Mouse (Mus musculus): Measurements from ENCODE around the gene Scn11a. TPM values are rescaled to one million over a fixed set of nuclear protein-coding genes. Genes with fewer than 3 reads are reported as not detected.
A peak's percentile ranks its signal among the peaks of the same experiment; 100 is the strongest.

The Scn11a gene
- polyA plus RNA-seq, 1 experiment from 2014 or later, result not detected

GRCm38 (mm10) chr9:119841159-119841558, 15.9 kb upstream of the Scn11a start:
- no peaks in the 10 kb centered on the region for H3K9me3 ChIP-seq
- H3K27ac ChIP-seq (replicated peaks), result no peak overlapping the region
- no peaks in the 10 kb centered on the region for H3K4me1 ChIP-seq
- ATAC-seq (ENCODE audit: extremely low read depth, insufficient number of reproducible peaks, low FRiP score, low TSS enrichment), result no peak
- no peak overlapping the region for H3K4me2 ChIP-seq
- WGBS, result 63% methylated on average over 6 of the region's 6 CpGs
- H3K9ac ChIP-seq, result no peak overlapping the region
- H3K36me3 ChIP-seq, result no peaks in the 10 kb centered on the region
- H3K27me3 ChIP-seq (replicated peaks), result no peaks in the 10 kb centered on the region
- H3K4me3 ChIP-seq, result no peak overlapping the region

DNA sequence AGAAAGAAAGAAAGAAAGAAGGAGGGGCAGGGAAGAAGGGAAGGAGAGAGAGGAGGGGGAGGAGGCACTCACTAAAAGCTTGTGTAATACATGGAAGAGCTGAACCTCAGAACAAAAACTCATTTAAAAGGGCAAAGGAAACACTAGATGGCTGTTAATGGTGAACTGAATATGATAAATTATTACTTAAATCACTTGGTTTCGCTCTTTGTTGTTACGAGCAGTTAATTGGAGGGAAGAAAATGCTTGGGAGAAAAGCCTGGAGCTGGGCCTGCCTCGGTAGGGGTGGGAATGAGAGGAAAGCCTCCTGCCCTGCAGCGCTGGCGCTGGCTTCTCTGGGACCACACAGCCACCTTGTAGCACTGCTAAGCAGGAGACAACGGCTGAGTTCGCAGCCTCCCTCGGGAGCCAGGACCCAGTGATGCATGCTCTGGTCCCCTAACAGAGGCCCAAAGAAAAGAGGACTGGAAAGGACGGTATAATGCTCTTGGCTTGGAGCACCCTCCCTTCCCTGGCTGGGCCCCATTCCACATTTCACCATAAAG, 10.4 kb upstream of the Scn11a start:
- H3K4me3 ChIP-seq, result no peak overlapping the region
- no peaks in the 10 kb centered on the region for H3K27me3 ChIP-seq (replicated peaks)
- H3K9me3 ChIP-seq, result no peaks in the 10 kb centered on the region
- no peak for ATAC-seq (ENCODE audit: extremely low read depth, insufficient number of reproducible peaks, low FRiP score, low TSS enrichment)
- no peaks in the 10 kb centered on the region for H3K36me3 ChIP-seq
- no peak overlapping the region for H3K9ac ChIP-seq
- no peak overlapping the region for H3K27ac ChIP-seq (replicated peaks)
- no peak overlapping the region for H3K4me2 ChIP-seq
- WGBS, result 49% methylated on average over 9 of the region's 9 CpGs
- H3K4me1 ChIP-seq, result no peaks in the 10 kb centered on the region; the same call in 1 of the 2 replicates

DNA sequence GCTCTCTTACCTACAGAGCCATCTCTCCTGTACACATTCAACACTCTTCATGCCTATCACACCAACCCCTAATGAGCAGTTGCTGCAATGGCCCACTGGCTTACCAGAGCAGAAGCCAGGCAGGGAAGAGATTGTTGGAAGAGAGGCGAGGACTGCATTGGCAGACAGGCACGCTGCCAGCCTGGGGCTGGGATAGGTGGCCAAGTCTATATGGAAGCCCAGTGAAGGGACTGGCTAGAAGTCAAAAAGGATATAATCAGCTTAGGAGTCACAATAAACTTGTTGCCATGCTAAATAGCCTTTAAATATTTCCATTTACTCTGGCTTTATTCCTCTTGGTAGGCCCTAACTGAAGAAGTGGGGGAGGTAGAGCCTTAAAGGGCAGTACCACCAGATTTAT, 5.7 kb upstream of the Scn11a start:
- no peak overlapping the region for H3K27ac ChIP-seq (replicated peaks)
- H3K9me3 ChIP-seq, result no peaks in the 10 kb centered on the region
- no peaks in the 10 kb centered on the region; the same call in 1 of the 2 replicates for H3K4me1 ChIP-seq
- no peak overlapping the region for H3K4me2 ChIP-seq
- no peak overlapping the region for H3K4me3 ChIP-seq
- ATAC-seq (ENCODE audit: extremely low read depth, insufficient number of reproducible peaks, low FRiP score, low TSS enrichment), result no peak
- no peaks in the 10 kb centered on the region for H3K36me3 ChIP-seq
- 62% methylated on average over 2 of the region's 2 CpGs for WGBS
- H3K9ac ChIP-seq, result no peak overlapping the region
- no peaks in the 10 kb centered on the region for H3K27me3 ChIP-seq (replicated peaks)

DNA sequence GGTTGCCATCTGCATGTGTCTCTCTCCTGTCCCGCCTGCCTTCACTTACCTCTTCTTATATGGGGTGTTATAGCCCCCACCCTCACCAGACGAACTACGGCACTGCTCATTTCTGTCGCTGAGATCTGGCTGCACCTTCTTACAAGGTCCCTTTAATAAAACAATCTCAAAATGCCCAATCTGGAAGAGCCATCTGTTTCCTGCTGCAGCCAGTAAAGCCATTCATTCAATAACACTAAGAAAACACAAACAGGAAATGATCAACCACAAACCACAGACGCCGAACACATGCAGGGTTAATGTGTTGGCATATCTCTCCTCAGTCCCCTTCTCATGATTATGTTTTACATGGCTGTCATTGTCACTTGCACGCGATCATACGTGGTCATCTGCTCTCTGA, 1.5 kb downstream of the Scn11a start:
- peak overlapping the region; percentile 10; the same call in 1 of the 2 replicates for H3K4me2 ChIP-seq

GRCm38 (mm10) chr9:119813631-119814030, 11.6 kb downstream of the Scn11a start:
- no peak for ATAC-seq (ENCODE audit: extremely low read depth, insufficient number of reproducible peaks, low FRiP score, low TSS enrichment)
- Histone ChIP-seq H3K27me3 (replicated peaks) (no peaks in the 10 kb centered on the region), H3K4me3 (no peak overlapping the region), H3K36me3 (no peaks in the 10 kb centered on the region), H3K9ac (no peak overlapping the region), H3K4me2 (no peak overlapping the region), H3K27ac (replicated peaks) (no peak overlapping the region), H3K9me3 (peaks cover 5% of the 10 kb centered on the region; the same call in 1 of the 2 replicates), H3K4me1 (no peaks in the 10 kb centered on the region)
- WGBS, result 87% methylated on average over 5 of the region's 5 CpGs

More for the DNA sequence above, 1.5 kb downstream of the Scn11a start:
- H3K4me3 ChIP-seq, result no peak overlapping the region
- ATAC-seq (ENCODE audit: extremely low read depth, insufficient number of reproducible peaks, low FRiP score, low TSS enrichment), result no peak
- no peak overlapping the region for H3K27ac ChIP-seq (replicated peaks)
- no peaks in the 10 kb centered on the region for H3K27me3 ChIP-seq (replicated peaks)
- H3K4me1 ChIP-seq, result 0 out of 2 replicates have a peak, but pooled peaks cover 2% of the 10 kb centered on the region
- H3K9me3 ChIP-seq, result no peaks in the 10 kb centered on the region
- no peak overlapping the region for H3K9ac ChIP-seq
- H3K36me3 ChIP-seq, result no peaks in the 10 kb centered on the region
- WGBS, result 51% methylated on average over 9 of the region's 9 CpGs

DNA sequence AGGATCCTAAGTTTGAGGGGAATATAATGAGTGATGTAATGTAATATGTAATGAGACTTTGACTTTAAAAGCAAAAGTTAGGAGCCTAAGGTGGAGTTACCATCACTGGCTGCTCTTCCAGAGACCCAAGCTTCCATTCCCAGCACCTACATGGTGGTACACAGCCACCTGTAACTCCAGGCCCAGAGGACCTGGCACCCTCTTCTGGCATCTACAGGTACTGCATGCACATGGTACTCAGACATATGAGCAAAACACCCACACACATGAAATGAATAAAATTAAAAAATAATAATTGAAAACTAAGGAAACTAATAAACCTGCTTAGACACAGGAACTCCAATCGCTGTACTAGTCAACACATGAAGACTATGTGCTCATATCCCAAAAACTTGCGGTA, 18.8 kb downstream of the Scn11a start:
- 72% methylated on average over 2 of the region's 2 CpGs for WGBS
- no peaks in the 10 kb centered on the region for H3K36me3 ChIP-seq
- no peak overlapping the region for H3K9ac ChIP-seq
- H3K4me1 ChIP-seq, result peaks cover 38% of the 10 kb centered on the region
- H3K27ac ChIP-seq (replicated peaks), result no peak overlapping the region
- H3K4me3 ChIP-seq, result no peak overlapping the region
- no peaks in the 10 kb centered on the region for H3K9me3 ChIP-seq
- ATAC-seq (ENCODE audit: extremely low read depth, insufficient number of reproducible peaks, low FRiP score, low TSS enrichment), result no peak
- H3K4me2 ChIP-seq, result no peak overlapping the region
- no peaks in the 10 kb centered on the region for H3K27me3 ChIP-seq (replicated peaks)

- no peaks in the 10 kb centered on the region for H3K27me3 ChIP-seq (replicated peaks)
- ATAC-seq (ENCODE audit: extremely low read depth, insufficient number of reproducible peaks, low FRiP score, low TSS enrichment), result no peak
- H3K27ac ChIP-seq (replicated peaks), result no peak overlapping the region
- H3K4me1 ChIP-seq, result peaks cover 44% of the 10 kb centered on the region
- no peaks in the 10 kb centered on the region for H3K9me3 ChIP-seq
- no peak overlapping the region for H3K9ac ChIP-seq
- no peak overlapping the region for H3K4me3 ChIP-seq
- H3K36me3 ChIP-seq, result no peaks in the 10 kb centered on the region
- H3K4me2 ChIP-seq, result no peak overlapping the region
- 57% methylated on average over 11 of the region's 11 CpGs for WGBS
Observed at GRCm38 (mm10) chr9:119804501-119804847, 20.8 kb downstream of the Scn11a start.

- H3K27me3 ChIP-seq (replicated peaks), result no peaks in the 10 kb centered on the region
- H3K9me3 ChIP-seq, result no peaks in the 10 kb centered on the region
- peaks cover 44% of the 10 kb centered on the region for H3K4me1 ChIP-seq
- H3K9ac ChIP-seq, result no peak overlapping the region
- ATAC-seq (ENCODE audit: extremely low read depth, insufficient number of reproducible peaks, low FRiP score, low TSS enrichment), result no peak
- WGBS, result 49% methylated on average over 15 of the region's 15 CpGs
- no peak overlapping the region for H3K4me2 ChIP-seq
- H3K27ac ChIP-seq (replicated peaks), result no peak overlapping the region
- H3K36me3 ChIP-seq, result no peaks in the 10 kb centered on the region
- no peak overlapping the region for H3K4me3 ChIP-seq
Observed at GRCm38 (mm10) chr9:119803845-119804500, 21.3 kb downstream of the Scn11a start.

GRCm38 (mm10) chr9:119803169-119803827, 22.0 kb downstream of the Scn11a start:
- Histone ChIP-seq H3K4me1 (peaks cover 44% of the 10 kb centered on the region), H3K9ac (no peak overlapping the region), H3K36me3 (no peaks in the 10 kb centered on the region), H3K27me3 (replicated peaks) (no peaks in the 10 kb centered on the region), H3K27ac (replicated peaks) (no peak overlapping the region), H3K9me3 (no peaks in the 10 kb centered on the region), H3K4me3 (no peak overlapping the region), H3K4me2 (no peak overlapping the region)
- no peak for ATAC-seq (ENCODE audit: extremely low read depth, insufficient number of reproducible peaks, low FRiP score, low TSS enrichment)
- WGBS, result 71% methylated on average over 16 of the region's 16 CpGs

GRCm38 (mm10) chr9:119801460-119801859, 23.8 kb downstream of the Scn11a start:
- ATAC-seq (ENCODE audit: extremely low read depth, insufficient number of reproducible peaks, low FRiP score, low TSS enrichment), result no peak
- Histone ChIP-seq H3K9me3 (0 out of 2 replicates have a peak, but pooled peaks cover 6% of the 10 kb centered on the region), H3K27me3 (replicated peaks) (no peaks in the 10 kb centered on the region), H3K4me3 (no peak overlapping the region), H3K27ac (replicated peaks) (0 out of 2 replicates have a peak overlapping the region, but pooled peaks have one; percentile 8), H3K36me3 (no peaks in the 10 kb centered on the region), H3K4me2 (0 out of 2 replicates have a peak overlapping the region, but pooled peaks have one; percentile 11), H3K4me1 (peaks cover 44% of the 10 kb centered on the region), H3K9ac (peak overlapping the region; percentile 47; the same call in 1 of the 2 replicates)
- 49% methylated on average over 6 of the region's 6 CpGs for WGBS

GRCm38 (mm10) chr9:119796791-119797190, 28.5 kb downstream of the Scn11a start:
- Histone ChIP-seq H3K4me1 (peaks cover 30% of the 10 kb centered on the region), H3K36me3 (no peaks in the 10 kb centered on the region), H3K27ac (replicated peaks) (no peak overlapping the region), H3K9ac (no peak overlapping the region), H3K4me3 (no peak overlapping the region), H3K27me3 (replicated peaks) (no peaks in the 10 kb centered on the region), H3K9me3 (0 out of 2 replicates have a peak, but pooled peaks cover 6% of the 10 kb centered on the region), H3K4me2 (no peak overlapping the region)
- ATAC-seq (ENCODE audit: extremely low read depth, insufficient number of reproducible peaks, low FRiP score, low TSS enrichment), result no peak
- 76% methylated on average over 4 of the region's 4 CpGs for WGBS
